Mouse (Mus musculus) thymus, adult 2 months (tissue): ENCODE results near the gene Atp2a2.

Experiments used
- CTCF ChIP-seq: fragments of 200-500 bp; IDR thresholded peaks from 2 replicates; pipeline ENCODE4 v1.5.1; 2012; ENCODE audit warnings: mild to moderate bottlenecking, control low read depth, low read length, moderate library complexity, borderline replicate concordance; ENCODE audit not compliant: control insufficient read depth, poor library complexity, insufficient read depth; ENCODE audit errors: extremely low read depth
- POLR2A ChIP-seq: fragments of 200-500 bp; IDR thresholded peaks from 2 replicates; pipeline ENCODE4 v1.6.1; 2012; ENCODE audit warnings: mild to moderate bottlenecking, low read length, control low read depth, moderate library complexity; ENCODE audit not compliant: control insufficient read depth, poor library complexity, insufficient read depth; ENCODE audit errors: extremely low read depth

- TF ChIP-seq CTCF (no peak), POLR2A (no peak)
Measured at GRCm38 (mm10) chr5:122526878-122527730, 25.1 kb upstream of the Atp2a2 start.
